Mouse (Mus musculus): ENCODE results near the gene Harbi1.

- TF ChIP-seq CTCF (IDR thresholded peaks at IDR 0.05; ENCODE audit: extremely low read depth, insufficient read depth, insufficient read length, insufficient replicate concordance) = no peak
- no peak for TF ChIP-seq POLR2A (IDR thresholded peaks at IDR 0.05; ENCODE audit: low read depth, low read length)
Measured at GRCm38 (mm10) chr2:91666386-91666910, 44.2 kb upstream of the Harbi1 start.
